Mouse (Mus musculus): ENCODE measurements around the gene Glyr1. TPM values are rescaled to one million over a fixed set of nuclear protein-coding genes. Genes with fewer than 3 reads are reported as not detected.

Glyr1 gene
- total RNA-seq (2023), result 100 to 1,000 TPM; 126 to 128 TPM

DNA sequence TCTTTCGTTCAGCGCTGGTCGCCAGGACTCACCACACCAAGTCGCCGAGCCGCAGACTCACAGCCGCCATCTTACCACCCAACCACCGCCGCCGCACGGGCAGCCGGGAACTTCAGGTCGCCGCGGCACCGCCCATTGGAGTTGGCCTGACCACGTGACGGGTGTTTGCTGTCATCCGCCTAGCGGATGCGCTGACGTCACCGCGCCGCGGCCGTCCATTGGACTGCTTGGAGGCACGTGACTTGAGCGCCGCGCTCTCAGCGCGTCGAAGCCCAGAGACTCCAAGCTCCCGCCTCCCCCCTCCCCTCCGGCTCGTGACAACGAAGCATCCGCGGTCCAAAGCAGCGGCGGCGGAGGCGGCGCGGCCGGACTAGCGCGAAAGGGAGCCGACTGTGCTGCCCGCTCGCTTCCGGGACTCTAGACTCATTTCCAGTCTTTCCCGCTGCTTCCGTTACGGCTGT lies at the start of gene Glyr1, which contains the start of gene Ubn1:
Gene Glyr1 (minus strand): TSS at position 90 of the 461 bp plus-strand sequence.
Gene Ubn1 (plus strand): TSS at position 284 of the 461 bp plus-strand sequence.

DNA sequence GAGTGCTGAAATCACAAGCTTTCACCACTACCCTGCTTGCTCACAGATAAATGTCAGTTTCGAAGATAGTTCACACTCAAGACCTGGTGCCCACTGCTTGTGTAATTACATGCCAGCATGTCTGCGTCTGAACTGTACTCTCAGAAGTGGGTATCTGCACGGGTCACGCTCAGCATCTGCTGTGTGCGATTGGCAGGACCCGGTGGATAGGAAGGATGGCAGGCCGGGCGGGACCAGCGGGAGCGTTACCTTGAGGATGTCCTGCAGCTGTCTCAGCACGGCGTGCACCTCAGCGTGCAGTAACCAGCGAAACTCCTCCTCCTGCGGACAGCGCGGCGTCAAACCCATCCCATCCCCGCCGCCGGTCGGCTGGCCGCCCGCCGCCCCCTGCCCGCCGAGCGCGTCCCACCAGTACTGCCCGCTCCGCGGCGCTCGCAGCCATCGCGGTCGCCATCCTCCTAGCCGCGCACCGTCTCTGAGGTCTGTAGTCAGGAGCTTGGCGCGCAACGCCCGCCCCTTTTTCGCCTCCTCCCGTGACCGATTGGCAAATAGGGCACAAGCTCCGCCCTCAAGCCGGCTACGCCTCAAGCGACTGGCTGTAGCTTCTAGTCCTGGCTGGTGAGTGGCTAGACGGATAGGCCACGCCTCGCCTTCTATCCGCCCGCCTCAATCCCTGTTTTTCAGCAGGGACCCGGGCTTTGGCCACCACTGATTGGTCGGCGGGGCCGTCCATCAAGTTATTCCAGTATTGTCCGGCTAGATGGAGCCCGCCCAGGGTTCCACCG lies 36.4 kb downstream of the Glyr1 start, which contains the start of gene Rogdi:
Gene Rogdi (minus strand): TSS at position 500 of the 785 bp plus-strand sequence.

DNA sequence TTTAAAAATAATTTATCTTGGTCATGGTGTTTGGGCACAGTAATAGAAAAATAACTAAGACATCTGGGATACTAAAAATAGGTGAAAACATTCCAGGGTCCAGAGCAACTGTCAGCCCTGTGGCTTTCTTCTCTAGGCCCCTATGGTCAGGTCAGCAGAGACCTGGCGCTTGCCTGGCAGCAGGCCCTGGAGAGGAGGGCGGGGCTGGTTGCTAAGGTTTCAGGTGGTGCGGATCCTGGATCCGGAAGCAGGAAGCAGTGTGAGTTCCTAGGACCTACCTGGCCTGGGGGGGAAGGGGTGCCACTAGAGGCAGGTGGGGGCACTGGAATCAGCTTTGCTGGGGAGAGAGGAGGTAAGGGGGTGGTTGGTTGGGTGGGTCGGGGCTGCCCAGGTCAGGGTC lies 42.6 kb downstream of the Glyr1 start, which contains the start of gene Smim22:
Gene Smim22 (plus strand): TSS at position 222 of the 400 bp plus-strand sequence.

DNA sequence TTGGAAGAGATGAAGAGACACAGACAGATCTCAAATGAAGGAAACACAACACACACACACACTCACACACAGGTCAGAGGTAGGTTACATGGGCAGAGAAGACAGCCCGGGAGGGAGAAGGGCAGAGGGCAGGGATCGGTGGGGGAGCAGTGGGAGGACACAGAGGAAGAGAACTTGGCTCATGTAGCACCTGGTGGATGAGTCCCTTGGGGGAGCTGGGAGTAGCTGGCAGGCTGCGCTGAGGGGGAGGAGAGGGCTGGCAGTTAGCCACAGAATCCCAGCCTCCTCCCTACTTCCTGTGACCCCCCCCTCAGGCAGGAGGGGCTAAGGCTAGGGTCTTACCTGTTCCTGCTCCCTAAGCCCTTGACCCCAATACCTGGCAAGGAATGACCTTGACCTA lies 52.1 kb downstream of the Glyr1 start, which contains the start of gene Sept12:
Gene Sept12 (minus strand): TSS at position 300 of the 400 bp plus-strand sequence.

Other genes starting within 250 kb of the Glyr1 start
- not detected for gene 4930562C15Rik, start 214.4 kb downstream of the Glyr1 start, total RNA-seq (2023)
- gene Ubald1, start 169.5 kb downstream of the Glyr1 start, total RNA-seq (2023), result 10 to 100 TPM; 47.8 to 49.8 TPM
- 10 to 100 TPM; 55.9 to 58.3 TPM for gene Mgrn1, start 163.6 kb downstream of the Glyr1 start, total RNA-seq (2023)
- 10 to 100 TPM; 27.4 to 28.9 TPM for gene Nudt16l1, start 111.1 kb downstream of the Glyr1 start, total RNA-seq (2023)
- gene Anks3, start 85.7 kb downstream of the Glyr1 start, total RNA-seq (2023), result 10 to 100 TPM; 37.1 to 42.3 TPM
- not detected for gene Sept12, start 52.0 kb downstream of the Glyr1 start, total RNA-seq (2023)
- not detected for gene Smim22, start 42.6 kb downstream of the Glyr1 start, total RNA-seq (2023)
- gene Rogdi, start 36.3 kb downstream of the Glyr1 start, total RNA-seq (2023), result 100 to 1,000 TPM; 243 to 295 TPM
- 10 to 100 TPM; 58.3 to 69.4 TPM for gene Ubn1, start 194 bp upstream of the Glyr1 start, total RNA-seq (2023)
- gene Ppl, start 82.6 kb upstream of the Glyr1 start, total RNA-seq (2023), result under 1 TPM; 0.18 to 0.22 TPM
- not detected for gene Sec14l5, start 97.2 kb upstream of the Glyr1 start, total RNA-seq (2023)
- 10 to 100 TPM; 29.1 to 35.5 TPM for gene Nagpa, start 154.1 kb upstream of the Glyr1 start, total RNA-seq (2023)
- not detected for gene AU021092, start 172.4 kb upstream of the Glyr1 start, total RNA-seq (2023)
- 10 to 100 TPM; 15.7 to 16.2 TPM for gene Alg1, start 183.8 kb upstream of the Glyr1 start, total RNA-seq (2023)
- gene Eef2kmt, start 206.1 kb upstream of the Glyr1 start, total RNA-seq (2023), result 1 to 10 TPM; 3.9 to 6.5 TPM